Mouse (Mus musculus) brain, embryonic 14.5 days (tissue): ENCODE data around the gene Ylpm1. TPM values are rescaled to one million over a fixed set of nuclear protein-coding genes. Genes with fewer than 3 reads are reported as not detected.

ENCODE experiments used
- DNase-seq: peaks from one replicate; pipeline ENCODE4 v3.0.0-alpha.2; 2011; ENCODE audit warnings: low read depth
- CTCF ChIP-seq: fragments of 200-500 bp; IDR thresholded peaks from 2 replicates; pipeline ENCODE4 v1.5.1; 2012; ENCODE audit warnings: inconsistent platforms, mild to moderate bottlenecking, moderate library complexity, borderline replicate concordance; ENCODE audit not compliant: insufficient read depth, insufficient read length; ENCODE audit errors: extremely low read depth
- POLR2A ChIP-seq: fragments of 200-500 bp; IDR thresholded peaks from 2 replicates; pipeline ENCODE4 v1.6.1; 2012; ENCODE audit warnings: mild to moderate bottlenecking, inconsistent platforms, borderline replicate concordance; ENCODE audit not compliant: poor library complexity, insufficient read depth, insufficient read length, severe bottlenecking; ENCODE audit errors: extremely low read depth
- polyA plus RNA-seq: library from polyadenylated mRNA; depleted of rRNA; stranded (reverse); fragments of >200 nt; gene quantifications from 2 replicates; pipeline ENCODE4 v1.2.3, GENCODE M21; 2012; rRNA removed

Ylpm1 gene
- polyA plus RNA-seq, 1 experiment: 66.7 TPM

- DNase-seq: no peak
- no peak for TF ChIP-seq POLR2A
- no peak for TF ChIP-seq CTCF
Observed at GRCm38 (mm10) chr12:85113917-85114316, 117.8 kb downstream of the Ylpm1 start.

DNA sequence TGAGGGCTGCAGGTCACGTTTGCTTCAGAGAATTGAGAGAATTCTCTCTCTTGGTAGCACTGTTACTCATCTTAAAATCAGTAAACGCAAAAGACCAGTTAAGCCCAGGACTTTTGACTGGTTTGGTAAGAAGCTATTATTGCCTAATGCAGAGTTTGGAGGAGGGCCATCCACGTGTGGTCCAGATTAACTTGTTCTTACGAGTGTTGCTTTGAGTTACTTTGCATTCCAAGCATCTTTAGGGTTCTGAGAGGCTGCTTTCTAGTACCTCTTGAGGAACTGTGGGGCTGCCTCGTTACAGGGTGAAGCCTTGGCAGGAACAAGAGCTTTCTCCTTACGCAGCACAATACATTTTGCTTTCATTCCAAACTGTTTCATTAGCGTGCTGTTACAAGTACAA is 119.6 kb downstream of the Ylpm1 start:
- TF ChIP-seq CTCF: no peak
- no peak for TF ChIP-seq POLR2A
- no peak for DNase-seq

Other genes with a start within 250 kb of the Ylpm1 start
- gene Npc2, start 223.2 kb upstream of the Ylpm1 start, polyA plus RNA-seq: 64.0 and 66.2 TPM in 2 replicates
- 80.2 and 131 TPM in 2 replicates for gene Isca2, start 223.1 kb upstream of the Ylpm1 start, polyA plus RNA-seq
- 0.72 and 1.4 TPM in 2 replicates for gene Ltbp2, start 119.8 kb upstream of the Ylpm1 start, polyA plus RNA-seq
- 82.0 and 91.1 TPM in 2 replicates for gene Fcf1, start 25.4 kb upstream of the Ylpm1 start, polyA plus RNA-seq
- 55.9 and 60.9 TPM in 2 replicates for gene Arel1, start 25.4 kb upstream of the Ylpm1 start, polyA plus RNA-seq
- 0.60 and 0.98 TPM in 2 replicates for gene Prox2, start 114.4 kb downstream of the Ylpm1 start, polyA plus RNA-seq
- gene Dlst, start 114.5 kb downstream of the Ylpm1 start, polyA plus RNA-seq: 145 and 157 TPM in 2 replicates
- gene Rps6kl1, start 154.9 kb downstream of the Ylpm1 start, polyA plus RNA-seq: 26.9 and 28.2 TPM in 2 replicates
- 5.0 and 5.7 TPM in 2 replicates for gene Pgf, start 181.5 kb downstream of the Ylpm1 start, polyA plus RNA-seq
- gene Eif2b2, start 223.2 kb downstream of the Ylpm1 start, polyA plus RNA-seq: 118 and 154 TPM in 2 replicates